Mouse (Mus musculus) kidney, adult 11 months (tissue): Measurements from ENCODE around the gene Sh3rf3.

Experiments used
- DNase-seq: peaks from one replicate; pipeline ENCODE4 v3.0.0; 2022

Sh3rf3 gene

DNA sequence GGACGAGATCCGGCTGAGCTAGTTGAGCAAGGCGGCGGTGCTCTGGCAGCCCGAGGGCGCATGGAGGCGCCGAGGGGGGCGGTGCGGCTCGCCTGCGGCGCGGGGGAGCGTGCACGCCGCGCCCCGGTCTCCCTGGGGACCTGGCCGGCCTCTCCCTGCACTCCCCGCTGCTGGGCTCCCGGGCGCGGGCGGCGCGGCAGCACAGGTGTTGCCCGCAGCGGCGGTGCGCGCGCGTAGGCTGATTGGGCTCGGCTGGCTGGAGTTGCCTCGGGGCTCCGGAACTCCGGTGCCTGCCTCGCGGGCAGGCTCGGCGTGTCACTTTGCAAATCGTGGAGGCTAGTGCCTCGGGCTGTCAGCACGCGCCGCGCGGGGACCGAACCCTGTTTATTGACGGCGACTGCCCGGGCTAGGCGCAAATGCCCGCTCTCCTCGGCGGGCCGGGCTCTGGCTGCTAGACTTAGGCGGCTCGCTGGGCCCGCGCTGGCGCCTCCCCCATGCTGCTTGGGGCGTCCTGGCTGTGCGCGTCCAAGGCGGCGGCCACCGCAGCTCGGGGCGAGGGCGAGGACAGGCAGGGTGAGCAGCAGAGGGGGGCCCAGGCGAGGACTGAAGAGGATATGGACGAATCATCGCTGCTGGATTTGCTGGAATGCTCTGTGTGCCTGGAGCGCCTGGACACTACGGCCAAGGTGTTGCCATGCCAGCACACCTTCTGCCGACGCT, at the start of gene Sh3rf3:
Sh3rf3 (plus strand) TSS at position 279 of the 720 bp plus-strand sequence.
- no peak for DNase-seq

DNA sequence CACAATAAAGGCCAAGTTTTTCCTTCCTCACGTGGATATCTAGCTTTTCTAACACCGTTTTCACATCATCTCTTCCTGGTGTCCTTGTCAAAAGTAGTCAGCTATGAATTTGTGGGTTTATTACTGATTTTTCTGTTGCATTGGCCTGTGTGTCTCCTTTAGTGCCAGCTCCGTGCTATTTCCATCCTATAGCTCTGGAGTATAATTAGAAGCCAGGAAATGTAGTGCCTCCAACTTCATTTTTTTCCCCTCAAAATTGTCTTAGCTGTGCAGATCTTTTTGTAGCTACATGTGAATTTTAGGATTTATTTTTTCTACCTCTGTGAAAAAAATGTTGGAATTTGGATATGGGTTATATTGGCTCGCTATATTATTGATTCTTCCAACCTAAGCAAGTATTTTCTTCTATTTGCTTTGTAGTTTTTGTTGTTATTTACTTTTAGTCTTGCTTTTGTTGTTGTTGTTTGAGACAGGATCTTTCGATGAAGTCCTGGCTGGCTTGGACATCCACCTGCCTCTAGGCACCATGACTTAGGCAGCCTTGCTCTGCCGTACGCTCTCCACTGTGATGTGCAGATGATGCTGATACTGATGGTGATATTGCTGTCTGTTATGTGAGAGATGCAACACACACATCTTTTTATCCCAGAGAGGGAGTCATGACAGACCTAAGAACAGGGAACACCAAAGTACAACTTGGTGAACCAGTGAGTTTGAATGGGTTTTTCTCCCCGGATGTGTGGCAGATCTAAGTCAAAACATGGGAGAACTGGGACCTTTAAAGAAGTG, 24.5 kb upstream of the Sh3rf3 start:
- DNase-seq = no peak

DNA sequence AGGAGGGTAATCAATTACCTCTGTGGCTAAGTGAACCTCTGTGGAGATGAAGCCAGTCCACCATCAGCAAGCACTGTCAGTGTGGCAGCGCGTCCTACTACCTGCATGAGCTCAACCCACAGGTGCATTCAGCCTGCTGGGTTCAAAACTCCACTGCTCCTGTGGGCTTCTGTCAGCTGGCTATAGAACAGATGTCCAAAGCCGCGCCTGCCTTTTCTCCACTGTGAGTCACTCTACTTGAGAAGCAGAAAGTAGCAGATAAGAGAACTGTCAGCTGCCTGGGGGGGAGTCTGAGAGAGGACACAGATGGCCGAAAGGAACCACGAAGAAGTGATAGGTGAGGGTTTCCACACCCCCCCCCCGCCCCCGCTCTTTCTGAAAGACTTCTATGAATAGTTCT, 15.6 kb upstream of the Sh3rf3 start:
- DNase-seq = no peak

DNA sequence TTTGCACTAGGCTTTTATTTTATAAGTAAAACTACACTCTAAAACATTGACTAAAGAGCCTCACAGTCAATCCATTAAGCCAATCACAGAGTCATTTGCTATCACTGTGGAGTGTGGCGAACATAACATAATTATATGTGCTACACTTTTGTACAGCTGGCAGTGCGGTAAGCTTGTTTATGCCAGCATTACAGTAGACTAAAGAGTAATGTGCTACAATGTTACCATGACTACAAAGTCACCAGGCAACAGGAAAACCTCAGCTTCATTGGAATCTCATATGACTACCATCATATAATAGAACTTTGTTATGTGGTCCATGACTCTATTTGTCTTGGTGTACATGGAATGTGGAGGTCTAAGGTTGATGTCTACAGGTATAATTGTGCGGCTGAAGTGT, 15.0 kb upstream of the Sh3rf3 start:
- DNase-seq = no peak

DNA sequence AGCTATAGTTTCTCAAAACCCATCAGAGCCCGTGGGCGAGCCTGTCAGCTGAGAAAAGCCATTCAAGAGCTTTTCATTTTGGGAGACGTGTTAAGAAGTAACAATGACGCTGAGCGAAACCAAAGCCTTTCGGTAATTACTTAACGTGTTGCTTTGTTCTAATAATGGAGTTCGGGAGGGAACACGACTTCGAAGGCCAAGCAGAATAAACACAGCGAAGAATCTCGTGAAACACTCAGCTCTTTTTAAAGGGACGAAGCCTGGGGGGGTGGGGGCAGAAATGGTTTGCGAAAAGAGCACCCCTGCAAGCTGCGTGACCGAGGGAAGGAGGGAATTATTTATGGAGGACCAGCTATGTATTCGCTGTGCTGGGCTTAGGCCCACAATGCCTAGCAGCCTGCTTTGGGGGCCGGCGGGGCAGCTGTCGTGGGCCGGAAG, 12.1 kb upstream of the Sh3rf3 start:
- no peak for DNase-seq

DNA sequence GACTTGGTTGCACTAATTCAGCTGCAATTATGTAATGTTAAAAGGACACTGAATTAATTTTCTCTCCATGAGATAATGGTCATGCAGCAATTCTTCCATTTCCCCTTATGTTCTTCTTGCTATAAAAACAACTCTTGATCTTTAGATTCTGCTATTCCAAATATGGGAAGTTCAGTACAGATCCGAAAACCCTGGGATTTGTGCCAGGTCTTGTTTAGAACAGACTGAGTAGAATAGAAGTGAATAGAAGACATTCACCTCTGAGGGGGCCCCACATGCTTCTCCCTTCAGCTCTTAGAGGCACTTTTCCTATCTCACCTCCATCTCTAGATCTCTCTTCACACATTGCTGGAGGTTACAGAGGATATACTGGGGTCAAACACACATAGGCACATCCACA, 10.8 kb upstream of the Sh3rf3 start:
- no peak for DNase-seq

DNA sequence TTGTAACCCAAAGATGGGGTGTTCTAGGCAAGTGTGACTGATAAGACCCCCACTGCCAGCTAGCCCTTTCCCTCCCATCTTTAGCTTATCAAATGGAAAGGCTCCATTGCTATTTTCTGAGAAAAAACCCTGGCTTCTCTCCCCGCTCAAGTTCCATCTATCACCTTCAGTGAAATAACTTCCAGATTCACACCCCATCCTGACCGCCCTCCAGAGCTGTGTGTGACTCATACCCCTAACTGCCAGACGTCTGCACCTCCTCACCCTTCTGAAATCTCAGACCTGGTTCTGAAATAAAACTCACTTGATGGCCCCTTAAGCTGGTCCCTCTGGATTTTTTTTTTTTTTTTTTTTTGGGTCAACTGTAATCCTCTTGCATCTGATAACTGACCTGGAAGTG, 5.2 kb upstream of the Sh3rf3 start:
- no peak for DNase-seq

DNA sequence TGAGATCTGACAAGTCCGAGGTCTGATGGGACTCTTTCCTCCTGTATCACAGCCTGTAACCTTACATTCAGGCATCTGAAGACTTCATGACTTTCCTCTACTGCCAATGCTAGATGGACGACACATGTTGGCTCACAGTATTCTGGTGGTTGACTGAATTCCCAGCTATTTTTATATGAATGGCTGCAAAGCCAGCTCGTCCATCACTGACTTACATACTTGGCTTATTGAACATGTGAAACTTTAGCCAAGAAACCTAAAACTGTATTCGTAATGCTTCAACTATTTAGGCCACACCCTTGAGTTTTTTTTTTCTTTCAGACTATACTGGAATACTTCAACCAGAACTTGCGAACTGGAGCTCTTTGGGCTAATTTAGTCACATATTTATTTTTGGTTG, 3.0 kb upstream of the Sh3rf3 start:
- DNase-seq = no peak

DNA sequence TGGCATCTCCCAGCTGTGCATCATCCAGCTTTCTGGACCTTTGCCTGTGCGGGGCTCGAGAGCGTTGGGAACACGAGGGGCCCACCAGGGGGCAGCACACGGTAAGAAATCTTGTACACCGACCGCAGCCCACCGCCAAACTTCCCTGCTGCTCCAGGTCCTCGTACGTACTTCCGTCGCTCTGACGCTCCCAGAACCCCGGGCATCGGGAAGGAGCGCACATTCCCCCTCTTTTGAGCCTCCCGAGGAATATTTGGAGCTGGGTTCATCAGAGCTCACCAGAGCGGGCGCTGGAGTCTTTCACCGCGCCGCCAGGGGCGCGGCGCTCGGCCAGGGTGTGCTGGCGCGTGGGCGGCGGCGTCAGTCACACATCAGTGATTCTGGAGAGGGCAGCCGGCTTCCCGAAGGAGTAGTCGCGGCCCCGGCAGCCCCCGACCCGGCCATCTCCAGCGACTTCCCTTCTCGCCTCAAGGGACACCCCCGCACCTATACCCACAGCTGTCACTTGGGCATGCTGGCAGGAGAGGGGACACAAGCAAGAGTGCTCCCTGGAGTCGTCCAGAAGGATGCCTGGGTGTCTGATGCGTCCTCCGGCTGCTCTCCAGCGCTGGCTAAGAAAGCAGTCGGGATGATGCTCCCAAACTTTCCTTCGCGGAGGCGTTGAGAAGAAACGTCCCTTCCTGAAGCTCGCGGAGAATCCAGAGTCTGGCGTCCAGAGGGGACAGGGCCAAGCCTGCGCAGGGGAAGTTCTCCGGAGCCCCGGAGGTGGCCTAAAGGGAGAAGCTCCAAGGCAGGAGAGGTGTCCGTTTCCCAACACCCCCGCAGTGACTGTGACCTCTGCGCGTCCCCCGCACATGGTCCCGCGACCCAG, 714 bp upstream of the Sh3rf3 start:
- peak; percentile 46 for DNase-seq

DNA sequence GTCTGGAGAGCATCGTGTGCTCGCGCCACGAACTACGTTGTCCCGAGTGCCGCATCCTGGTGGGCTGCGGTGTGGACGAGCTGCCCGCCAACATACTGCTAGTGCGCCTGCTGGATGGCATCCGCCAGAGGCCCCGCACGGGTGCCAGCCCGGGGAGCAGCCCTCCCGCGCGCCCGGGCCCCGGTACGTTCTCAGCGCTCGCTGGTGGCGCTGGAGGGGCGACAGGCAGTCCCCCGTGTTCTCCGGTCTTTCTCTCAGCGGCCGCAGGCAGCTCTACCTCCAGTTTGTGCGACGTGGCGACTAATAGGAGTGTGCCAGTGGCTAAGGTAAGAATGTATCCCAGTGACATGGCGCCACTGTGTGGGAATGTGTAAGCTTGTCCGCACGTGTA, 637 bp downstream of the Sh3rf3 start:
- DNase-seq = no peak

DNA sequence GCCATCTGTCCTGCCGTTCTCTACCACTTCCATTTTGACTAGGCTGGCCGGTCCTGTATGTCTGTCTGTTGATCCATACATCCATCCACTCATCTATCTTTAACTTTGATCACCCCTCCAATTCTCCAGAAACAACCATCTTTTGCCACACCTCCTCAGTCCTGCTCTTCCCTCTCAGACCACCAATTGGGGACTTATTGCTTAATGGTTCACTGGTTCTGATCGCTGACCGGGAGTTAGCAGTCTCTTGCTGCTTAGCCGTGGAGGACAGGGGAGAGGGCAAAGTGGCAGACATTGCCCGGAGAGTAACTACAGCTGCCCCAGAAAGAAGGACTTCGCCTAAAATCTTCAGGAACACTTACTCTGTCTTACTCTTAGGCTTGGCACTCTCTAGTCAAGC, 1.3 kb downstream of the Sh3rf3 start:
- DNase-seq = no peak

DNA sequence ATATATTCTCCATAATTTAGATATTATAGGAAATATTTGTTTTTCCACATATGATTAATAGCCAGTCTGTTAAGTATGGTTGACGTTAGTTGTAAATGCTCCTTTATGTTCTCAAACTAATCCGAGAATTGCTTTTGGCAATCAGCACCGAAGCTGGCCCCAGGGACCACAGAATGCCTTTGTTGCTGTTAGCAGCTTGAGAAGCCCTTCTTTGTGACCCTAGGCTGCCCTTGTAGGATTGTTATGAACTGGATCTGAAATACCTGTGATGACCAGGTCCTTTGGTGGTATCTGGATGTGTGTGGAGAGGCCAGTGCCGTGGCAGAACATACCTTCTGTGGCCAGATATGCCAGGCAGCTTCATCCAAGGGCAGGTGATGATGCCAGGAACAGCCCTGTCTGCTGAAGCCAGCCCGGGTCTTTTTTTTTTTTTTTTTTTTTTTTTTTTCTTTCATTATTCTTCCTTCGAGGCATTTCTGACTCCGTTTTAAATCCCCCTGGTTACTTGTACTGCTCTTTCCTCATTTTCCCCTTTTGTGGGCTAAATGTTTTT, 10.9 kb downstream of the Sh3rf3 start:
- no peak for DNase-seq

DNA sequence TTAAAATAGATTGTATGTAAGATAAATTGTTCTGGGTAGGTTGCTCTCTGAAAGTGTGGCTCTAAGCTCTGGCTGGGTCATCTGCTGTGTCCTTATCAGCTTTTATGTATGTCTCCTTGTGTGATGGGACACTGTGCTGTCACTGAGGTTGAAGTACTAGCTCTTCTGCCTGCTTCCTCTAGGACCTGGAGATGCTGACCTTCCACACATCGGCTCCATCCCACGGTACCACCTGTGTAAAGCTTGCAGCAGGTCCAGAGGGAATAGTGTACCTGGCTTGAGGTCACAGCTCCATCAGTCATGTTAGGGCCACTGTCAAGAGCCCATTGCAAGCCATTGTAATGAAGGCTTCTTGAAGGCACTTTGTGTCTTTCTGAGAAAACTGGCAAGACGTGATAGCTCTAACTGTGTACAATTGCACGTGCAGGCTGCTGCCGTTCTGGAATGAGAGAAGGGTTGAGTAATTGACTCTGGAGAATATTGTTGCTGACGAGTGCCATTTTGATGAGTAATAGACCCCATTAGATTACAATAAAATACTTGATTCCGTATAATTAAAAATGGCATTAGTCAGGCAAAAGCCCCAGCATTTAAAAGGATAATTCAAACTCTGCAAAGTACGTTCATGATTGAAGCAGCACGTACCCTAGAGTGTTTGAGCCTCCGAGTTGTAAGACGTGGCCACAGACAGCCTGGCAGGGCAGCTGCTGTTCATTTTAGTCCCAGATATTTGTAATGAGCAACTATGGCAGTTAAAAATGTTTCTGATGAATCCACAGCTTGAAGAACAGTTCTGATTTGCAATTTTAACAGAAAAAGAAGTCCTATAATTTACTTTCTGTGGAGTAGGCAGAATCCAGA, 16.3 kb downstream of the Sh3rf3 start:
- DNase-seq = no peak

DNA sequence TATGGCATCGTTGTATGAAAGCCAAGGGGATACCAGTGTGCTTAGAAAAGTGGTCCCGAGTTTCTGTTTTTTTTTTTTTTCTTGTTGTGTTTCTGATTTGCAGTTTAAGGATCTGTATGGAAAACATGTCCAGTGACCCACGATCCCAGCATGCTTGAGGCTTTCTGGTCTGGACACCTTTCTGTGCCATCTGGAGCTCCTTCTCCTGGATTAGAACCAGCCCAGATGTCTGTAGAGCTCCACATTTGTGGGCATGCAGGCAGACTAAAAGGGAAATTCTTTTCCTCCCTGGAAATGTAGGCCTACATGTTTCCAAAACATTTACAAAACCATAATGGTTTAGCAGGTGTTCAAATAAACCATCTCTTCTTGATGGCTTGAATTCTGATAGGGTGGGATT, 20.0 kb downstream of the Sh3rf3 start:
- DNase-seq = no peak

DNA sequence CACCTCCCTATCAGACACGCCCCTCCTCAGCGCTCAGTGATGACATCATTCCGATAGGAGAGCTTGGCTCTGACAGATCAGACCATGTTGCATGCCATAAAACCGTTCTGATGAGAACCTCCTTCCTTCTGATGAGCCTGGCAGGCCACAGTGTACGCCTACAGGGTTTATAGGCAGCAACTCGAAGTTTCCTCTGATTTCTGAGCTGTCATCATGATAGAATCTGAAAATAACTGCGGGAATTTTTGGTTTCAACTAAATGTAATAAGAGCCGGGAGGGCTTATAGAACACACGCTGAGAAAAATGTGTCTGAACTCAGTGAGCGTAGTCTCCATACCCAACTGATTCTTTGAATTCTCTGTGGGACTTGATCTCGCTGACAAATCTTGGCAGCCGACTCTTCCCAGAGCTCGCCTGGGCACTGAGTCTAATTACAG, 20.6 kb downstream of the Sh3rf3 start:
- no peak for DNase-seq

DNA sequence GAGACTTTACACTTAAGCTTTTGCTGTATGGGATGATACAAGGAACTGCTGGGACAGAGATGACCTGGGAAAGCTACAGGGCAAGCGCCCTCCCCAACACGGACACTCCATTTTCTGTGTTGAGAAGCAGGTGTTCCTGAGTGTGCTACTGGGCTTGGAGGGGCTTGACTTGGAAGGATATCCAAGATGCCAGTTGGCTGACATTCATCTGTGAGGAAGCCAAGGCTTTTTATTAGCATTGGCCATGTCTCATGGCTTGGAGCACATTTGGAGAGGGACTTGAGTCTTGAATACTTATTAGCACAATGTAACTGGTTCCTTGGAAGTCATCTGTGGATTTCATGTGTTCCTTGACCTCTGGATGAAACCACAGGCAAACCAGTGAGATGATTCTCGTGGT, 23.2 kb downstream of the Sh3rf3 start:
- DNase-seq = no peak

DNA sequence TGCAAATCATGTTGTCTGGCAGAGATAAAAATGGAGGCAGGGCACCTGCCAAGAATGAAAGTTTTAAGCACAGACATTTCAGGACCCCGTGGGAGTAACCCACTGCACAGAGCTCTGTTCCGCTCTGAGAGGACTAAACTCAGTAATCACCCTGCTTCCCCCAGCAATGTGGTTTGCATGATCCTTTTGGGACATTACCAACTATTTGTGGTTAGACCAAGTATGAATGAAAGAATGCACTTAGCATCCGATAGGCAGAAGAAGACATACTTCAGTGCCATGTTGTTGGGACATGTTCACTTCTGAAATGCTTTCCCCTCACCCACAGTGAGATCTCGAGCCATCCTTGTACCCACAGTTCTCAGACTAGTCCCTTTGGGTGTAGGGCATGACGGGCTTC, 24.3 kb downstream of the Sh3rf3 start:
- no peak for DNase-seq

DNA sequence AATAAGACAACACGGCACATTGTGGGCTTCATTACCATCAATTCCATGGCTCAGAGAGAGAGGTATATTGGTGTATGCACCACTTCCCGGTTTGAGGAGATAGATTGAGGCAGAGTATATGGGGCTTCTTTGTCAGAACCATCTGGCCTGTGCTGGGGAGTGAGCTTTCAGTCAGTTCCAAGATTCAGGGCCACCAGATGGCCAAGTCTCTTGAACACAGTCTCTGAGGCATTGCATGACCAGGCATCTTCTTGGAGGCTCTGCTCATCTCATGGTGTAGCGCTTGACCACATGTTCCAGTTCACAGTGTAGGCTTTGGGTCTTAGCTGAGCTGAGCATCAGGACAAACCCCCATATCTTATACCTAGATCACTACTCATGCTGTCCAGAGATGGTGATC, 28.8 kb downstream of the Sh3rf3 start:
- DNase-seq = no peak

DNA sequence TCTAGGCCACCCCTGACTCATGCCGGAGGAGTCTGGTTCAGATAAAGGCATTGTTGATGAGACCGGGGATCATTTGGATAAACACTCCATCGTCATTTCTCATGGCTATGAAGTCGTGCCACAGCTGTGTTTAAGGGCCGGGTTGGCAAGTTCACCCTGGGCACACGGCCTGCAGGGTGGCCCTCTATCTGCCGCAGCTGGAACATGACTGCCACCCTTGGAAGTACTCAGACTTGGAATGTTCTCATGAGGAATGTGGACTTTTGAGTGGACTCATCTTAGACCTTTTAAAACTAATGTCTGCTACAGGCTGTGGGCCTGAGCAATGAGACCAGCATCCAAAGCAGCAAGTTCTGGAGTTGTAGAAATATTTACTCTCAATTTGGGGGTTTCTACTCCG, 29.9 kb downstream of the Sh3rf3 start:
- no peak for DNase-seq

DNA sequence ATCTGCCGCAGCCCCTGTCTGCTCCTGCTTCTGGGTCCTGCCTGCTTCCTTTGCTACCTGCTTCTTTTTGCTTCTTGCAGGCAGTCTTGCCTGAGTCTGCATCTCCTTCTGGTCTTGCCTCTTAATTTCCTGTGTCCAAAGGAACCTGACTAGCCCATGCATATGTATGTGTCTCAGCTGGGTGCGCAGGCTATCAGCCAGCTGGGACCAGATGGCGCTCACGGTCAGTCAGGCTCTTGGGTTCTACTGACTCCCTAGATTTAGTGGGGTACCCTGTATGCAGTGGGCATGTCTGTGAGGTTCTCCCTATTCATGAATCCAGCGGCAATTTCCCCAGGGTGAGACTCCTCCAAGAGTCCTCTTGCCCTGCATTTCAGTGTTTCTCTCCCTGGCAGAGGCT, 35.0 kb downstream of the Sh3rf3 start:
- DNase-seq = no peak

DNA sequence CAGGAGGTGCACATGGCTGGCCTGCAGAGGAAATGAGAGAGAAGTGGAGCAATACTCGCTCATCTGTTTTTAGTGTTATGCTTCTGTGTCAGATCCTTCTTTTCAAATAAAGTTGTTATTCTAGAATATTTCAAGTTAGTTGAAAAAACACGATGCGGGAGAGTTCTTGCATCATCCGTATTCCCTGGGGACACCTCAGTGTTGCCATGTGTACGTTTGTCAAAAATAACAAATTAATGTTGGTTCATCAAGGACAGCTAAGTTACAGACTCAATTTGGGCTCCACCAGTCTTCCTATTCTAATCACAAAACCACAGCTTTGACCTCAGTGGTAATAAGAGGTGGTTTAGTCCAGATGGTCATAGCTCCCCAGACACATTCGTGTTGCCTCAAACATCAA, 35.4 kb downstream of the Sh3rf3 start:
- no peak for DNase-seq

DNA sequence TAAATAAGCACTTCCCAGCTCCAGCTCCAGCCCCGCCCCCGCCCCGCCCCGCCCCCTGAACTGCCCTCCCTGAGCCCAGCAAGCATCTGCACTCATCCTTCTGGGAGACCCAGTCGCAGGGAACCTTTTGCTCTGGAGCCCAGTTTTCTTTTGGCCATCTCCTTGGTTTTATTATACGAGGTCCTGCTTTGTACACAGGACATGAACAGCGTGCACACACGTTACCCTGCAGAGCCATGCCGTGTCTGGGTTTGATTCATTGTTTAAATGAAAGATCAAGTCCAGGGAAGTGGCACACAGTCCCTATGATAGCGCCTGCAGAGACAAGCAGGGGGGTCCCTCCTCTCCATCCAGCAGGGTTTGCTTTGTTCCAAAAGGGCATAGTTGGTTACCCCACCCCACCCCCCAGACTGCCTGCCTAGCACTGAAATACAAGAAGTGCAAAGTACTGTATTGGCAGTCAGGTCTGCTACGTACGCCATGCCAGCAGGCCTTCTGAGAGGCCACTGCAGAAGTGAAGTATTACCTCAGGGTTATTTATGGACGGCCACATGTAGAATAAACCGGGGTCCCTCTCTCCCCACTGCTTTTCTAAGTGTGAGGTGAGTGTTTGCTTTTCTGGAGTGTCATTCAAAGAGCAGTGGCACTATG, 41.5 kb downstream of the Sh3rf3 start:
- DNase-seq = no peak
